Mouse (Mus musculus) layer of hippocampus, adult 11-12 months (tissue): Measurements from ENCODE around the gene Bmp2k.

Experiments
- DNase-seq: peaks from one replicate; pipeline ENCODE4 v3.0.0; 2022; ENCODE audit warnings: low spot score

Bmp2k gene

DNA sequence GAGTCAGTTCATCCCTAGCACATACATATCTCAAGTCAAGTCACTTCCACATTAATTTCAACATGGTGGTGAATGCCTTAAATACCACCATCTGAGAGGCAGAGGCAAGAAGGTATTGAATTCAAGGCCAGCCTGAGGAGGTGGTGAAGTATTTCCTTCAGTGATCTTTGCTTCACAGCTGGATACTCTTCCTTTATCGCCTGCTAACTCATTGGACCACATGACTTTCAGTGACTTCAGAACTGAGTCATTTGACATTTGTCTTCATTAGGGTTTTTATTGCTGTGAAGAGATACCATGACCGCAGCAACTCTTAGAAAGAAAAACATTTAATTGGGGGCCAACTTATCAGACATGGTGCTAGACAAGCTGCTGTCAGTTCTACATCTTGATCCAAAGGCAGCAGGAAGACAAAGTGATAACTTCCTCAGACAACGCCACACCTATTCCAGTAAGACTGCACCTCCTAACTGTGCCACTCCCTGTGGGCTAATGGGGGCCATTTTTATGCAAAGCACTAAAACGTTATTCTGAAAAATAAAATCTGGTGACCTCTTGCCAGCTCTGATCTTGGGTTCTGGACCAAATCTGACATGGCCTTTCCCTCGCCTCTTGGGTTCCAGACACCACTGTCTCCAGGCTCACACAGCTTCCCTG, 24.9 kb upstream of the Bmp2k start:
- no peak for DNase-seq

- DNase-seq = no peak
Measured at GRCm38 (mm10) chr5:96973714-96974113, 23.8 kb upstream of the Bmp2k start.

GRCm38 (mm10) chr5:96974661-96975060, 22.8 kb upstream of the Bmp2k start:
- DNase-seq = no peak

DNA sequence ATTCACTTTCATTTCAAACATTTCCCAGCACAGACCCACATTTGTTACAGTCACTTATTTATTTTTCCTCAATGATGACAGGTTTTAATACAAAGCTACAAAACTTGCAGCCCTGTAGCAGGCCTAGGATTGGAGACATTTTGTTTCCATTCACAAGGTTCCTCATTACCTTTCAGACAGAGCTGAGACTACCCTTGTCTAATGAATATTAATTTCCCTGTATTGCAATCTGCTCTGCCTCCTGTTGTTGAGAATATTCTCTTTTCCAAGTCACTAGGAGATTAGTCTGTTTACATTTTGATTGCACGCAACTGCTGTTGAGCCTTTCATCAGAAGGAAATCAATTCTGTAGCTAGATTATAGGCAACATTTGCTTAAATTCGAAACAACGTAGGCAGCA, 22.4 kb upstream of the Bmp2k start:
- no peak for DNase-seq

GRCm38 (mm10) chr5:96976150-96976549, 21.3 kb upstream of the Bmp2k start:
- no peak for DNase-seq

- no peak for DNase-seq
Measured at GRCm38 (mm10) chr5:96979296-96980007, 18.0 kb upstream of the Bmp2k start.

GRCm38 (mm10) chr5:96980008-96980634, 17.4 kb upstream of the Bmp2k start:
- DNase-seq = peak; percentile 21

GRCm38 (mm10) chr5:96981987-96982386, 15.5 kb upstream of the Bmp2k start:
- no peak for DNase-seq

DNA sequence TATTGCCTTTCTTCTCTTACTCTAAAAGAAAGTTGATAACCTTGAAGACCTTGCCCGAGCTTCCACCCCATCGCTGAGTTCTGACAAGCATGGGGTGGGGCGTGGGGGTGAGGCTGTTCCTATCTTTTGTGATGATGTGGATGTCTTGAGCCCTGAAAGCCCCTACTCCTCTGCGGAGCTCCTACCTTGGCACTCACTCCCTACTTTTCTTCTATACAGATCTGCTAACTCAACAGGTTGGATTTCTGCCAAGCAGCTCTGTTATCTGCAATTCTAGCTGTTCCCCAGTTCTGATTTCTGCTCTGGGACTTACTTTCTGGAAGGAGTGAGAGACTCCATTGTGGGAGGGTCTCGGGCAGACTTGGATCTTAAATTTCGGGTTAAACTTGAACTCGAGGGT, 14.3 kb upstream of the Bmp2k start:
- DNase-seq = no peak

- DNase-seq = no peak
Measured at GRCm38 (mm10) chr5:96986850-96987249, 10.6 kb upstream of the Bmp2k start.

GRCm38 (mm10) chr5:96988880-96989279, 8.6 kb upstream of the Bmp2k start:
- no peak for DNase-seq

GRCm38 (mm10) chr5:96991156-96991555, 6.3 kb upstream of the Bmp2k start:
- no peak for DNase-seq

GRCm38 (mm10) chr5:96992651-96993050, 4.8 kb upstream of the Bmp2k start:
- no peak for DNase-seq

DNA sequence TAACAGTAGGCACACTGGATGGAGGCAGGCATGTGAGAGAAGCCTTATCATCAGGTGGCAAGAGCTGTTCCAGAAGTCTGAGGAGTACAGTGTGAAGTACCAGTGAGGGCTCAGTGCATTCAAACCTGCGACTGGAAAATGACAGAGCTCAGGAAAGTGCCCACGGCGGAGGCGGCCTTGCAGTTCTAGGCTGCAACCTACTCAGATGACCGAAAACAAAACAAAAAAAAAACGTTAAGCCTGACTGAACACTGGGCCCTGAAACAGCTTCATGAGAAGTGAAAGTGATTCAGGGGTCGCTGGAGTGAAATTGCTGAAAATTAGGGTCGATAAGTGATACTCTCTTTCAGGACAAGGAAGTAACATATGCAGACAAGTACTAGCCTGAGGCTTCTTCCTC, 4.4 kb upstream of the Bmp2k start:
- no peak for DNase-seq

- no peak for DNase-seq
Measured at GRCm38 (mm10) chr5:96995791-96996190, 1.7 kb upstream of the Bmp2k start.

GRCm38 (mm10) chr5:96996401-96997309, 834 bp upstream of the Bmp2k start:
- DNase-seq = peak; percentile 41

DNA sequence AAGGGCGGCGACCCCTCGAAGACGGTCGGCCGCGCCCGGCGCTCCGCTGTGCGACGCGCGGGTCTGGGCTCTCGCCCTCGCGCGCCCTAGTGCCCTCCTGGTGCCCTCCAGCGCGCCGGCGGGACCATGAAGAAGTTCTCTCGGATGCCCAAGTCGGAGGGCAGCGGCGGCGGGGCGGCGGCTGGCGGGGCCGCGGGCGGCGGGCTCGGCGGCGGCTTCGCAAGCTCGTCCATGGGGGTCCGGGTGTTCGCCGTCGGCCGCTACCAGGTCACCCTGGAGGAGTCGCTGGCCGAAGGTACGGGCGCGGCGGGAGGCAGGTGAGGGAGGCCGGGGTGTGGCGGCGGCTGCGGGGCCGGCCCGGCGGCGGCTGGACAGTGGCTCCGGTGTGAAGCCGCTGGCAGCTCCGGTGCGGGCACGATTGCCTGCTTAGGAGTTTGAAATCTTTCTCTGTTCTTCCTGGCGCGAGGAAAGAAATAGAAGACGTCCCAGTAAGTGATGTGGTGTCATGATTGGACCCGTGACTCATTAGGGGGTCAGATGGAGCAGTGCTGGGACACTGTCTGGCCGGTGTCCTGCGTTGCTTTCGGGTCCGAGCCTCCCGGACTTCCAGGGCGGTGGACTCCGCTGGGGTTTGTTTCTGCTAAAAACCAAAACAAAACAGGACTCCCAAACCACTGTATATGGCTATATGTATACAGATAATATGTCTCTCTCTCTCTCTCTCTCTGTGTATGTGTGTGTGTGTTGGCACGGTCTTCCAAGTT, 495 bp downstream of the Bmp2k start:
- peak; percentile 40 for DNase-seq

- DNase-seq = no peak
Measured at GRCm38 (mm10) chr5:96998566-96998907, 1.0 kb downstream of the Bmp2k start.

GRCm38 (mm10) chr5:96999601-97000000, 2.1 kb downstream of the Bmp2k start:
- DNase-seq = no peak

- no peak for DNase-seq
Measured at GRCm38 (mm10) chr5:97000524-97000923, 3.0 kb downstream of the Bmp2k start.

- no peak for DNase-seq
Measured at GRCm38 (mm10) chr5:97001153-97001552, 3.7 kb downstream of the Bmp2k start.

DNA sequence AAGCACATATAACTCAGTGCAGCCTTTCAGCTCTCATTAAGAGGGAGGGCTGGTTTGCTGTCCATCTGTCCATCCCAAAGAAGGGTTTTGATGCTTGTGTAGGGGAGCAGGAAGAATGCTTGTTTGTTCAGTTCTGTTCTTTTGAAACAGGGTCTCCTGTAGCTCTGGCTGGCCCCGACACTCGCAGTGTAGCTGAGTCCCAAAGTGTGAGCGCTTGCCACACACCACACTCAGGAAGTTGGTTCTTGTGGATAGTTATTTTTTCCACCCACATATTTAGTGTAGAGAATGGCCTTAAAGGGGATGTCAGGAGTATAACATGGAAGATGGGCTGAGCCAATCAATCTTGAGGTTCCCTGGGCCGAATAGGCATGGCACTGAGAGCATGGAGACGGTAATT, 4.1 kb downstream of the Bmp2k start:
- no peak for DNase-seq
